Comparison of ENCODE assay signal across 14 mouse cellular contexts in genomic region chr7:79572191-79572818, GRCm38 (mm10). TPM values are rescaled to one million over a fixed set of nuclear protein-coding genes. Genes with fewer than 3 reads are reported as not detected.
DNase-seq lines count a peak whose midpoint lies in the region; ATAC-seq lines count a peak whose summit lies in the region.
"Had no signal": no experiment of that assay in that cellular context is flagged by ENCODE, and none has a peak within 500 bp of the region (broad histone marks: within the 10 kb centered on the region; RNA-seq: fewer than 3 reads in every experiment).

No protein-coding gene starts in this region.

- peaks cover 41% of the 10 kb centered on the region for H3K27me3 ChIP-seq in lung, embryonic 15.5 days
- 0 out of 2 replicates have a peak, but pooled peaks cover 2% of the 10 kb centered on the region for H3K27me3 ChIP-seq in hindbrain, embryonic 11.5 days (ENCODE audit: control insufficient read depth, insufficient read depth, low read length)
- H3K27me3 ChIP-seq in midbrain, embryonic 16.5 days (ENCODE audit: control insufficient read depth, insufficient read depth, low read depth, low read length) = peaks cover 4% of the 10 kb centered on the region; the same call in 1 of the 2 replicates

- peak; percentile 65 to 77 for DNase-seq in cerebellum, postnatal 10 days
- DNase-seq in cerebellum, adult 11 months = no peak
- DNase-seq in lung, postnatal 10 days = no peak
- peak; percentile 53 for DNase-seq in hindbrain, embryonic 11.5 days (ENCODE audit: low spot score)
- DNase-seq in heart, postnatal 10 days = no peak
- DNase-seq in cerebellum, adult 8-10 months = no peak
- DNase-seq: cerebellum, adult 11-12 months; heart, postnatal 36 days; kidney, postnatal 10 days; lung, postnatal 14 days; thymus, postnatal 25 days had no signal

- intact Hi-C loops in heart, postnatal 10 days (cut with DNase I) = no loop called here

- H3K27ac ChIP-seq in lung, embryonic 15.5 days = no peak overlapping the region
- peak overlapping the region; percentile 74 for H3K27ac ChIP-seq in hindbrain, embryonic 11.5 days (ENCODE audit: low read depth, low read length)
- H3K27ac ChIP-seq in midbrain, embryonic 16.5 days (ENCODE audit: low read length) = peak overlapping the region; percentile 53
- H3K27ac ChIP-seq: limb, embryonic 15.5 days had no signal

- no peaks in the 10 kb centered on the region for H3K36me3 ChIP-seq in lung, embryonic 15.5 days
- no peaks in the 10 kb centered on the region for H3K36me3 ChIP-seq in hindbrain, embryonic 11.5 days (ENCODE audit: control insufficient read depth, insufficient read depth, low read length)
- H3K36me3 ChIP-seq in midbrain, embryonic 16.5 days (ENCODE audit: control insufficient read depth, insufficient read depth, low read length) = no peaks in the 10 kb centered on the region
- H3K36me3 ChIP-seq: limb, embryonic 15.5 days had no signal

- no peaks in the 10 kb centered on the region for H3K9me3 ChIP-seq in lung, embryonic 15.5 days
- H3K9me3 ChIP-seq in hindbrain, embryonic 11.5 days (ENCODE audit: control insufficient read depth, low read length) = no peaks in the 10 kb centered on the region
- no peaks in the 10 kb centered on the region for H3K9me3 ChIP-seq in midbrain, embryonic 16.5 days (replicated peaks; ENCODE audit: control insufficient read depth, low read length, poor library complexity, severe bottlenecking)
- H3K9me3 ChIP-seq: limb, embryonic 15.5 days had no signal

- H3K4me1 ChIP-seq in lung, embryonic 15.5 days = 0 out of 2 replicates have a peak, but pooled peaks cover 3% of the 10 kb centered on the region
- peaks cover 8% of the 10 kb centered on the region for H3K4me1 ChIP-seq in hindbrain, embryonic 11.5 days (replicated peaks; ENCODE audit: control insufficient read depth, insufficient read depth, low read length)
- H3K4me1 ChIP-seq in midbrain, embryonic 16.5 days (ENCODE audit: control insufficient read depth, insufficient read depth, low read length) = peaks cover 2% of the 10 kb centered on the region; the same call in 1 of the 2 replicates

- WGBS in lung, embryonic 15.5 days = 66% methylated on average over 19 of the region's 19 CpGs
- WGBS in hindbrain, embryonic 11.5 days = 49% methylated on average over 16 of the region's 19 CpGs
- WGBS in midbrain, embryonic 16.5 days = 32% methylated on average over 19 of the region's 19 CpGs

- no peak overlapping the region for H3K4me3 ChIP-seq in lung, embryonic 15.5 days
- no peak overlapping the region for H3K4me3 ChIP-seq in hindbrain, embryonic 11.5 days (ENCODE audit: low read depth, low read length)
- H3K4me3 ChIP-seq in midbrain, embryonic 16.5 days (ENCODE audit: low read depth, low read length) = no peak overlapping the region
- H3K4me3 ChIP-seq: limb, embryonic 15.5 days had no signal

- 0 out of 2 replicates have a peak, but pooled peaks have one; percentile 31 for ATAC-seq in lung, embryonic 15.5 days (ENCODE audit: borderline replicate concordance, extremely low read depth, low FRiP score, low TSS enrichment)
- peak; percentile 79 for ATAC-seq in hindbrain, embryonic 11.5 days (ENCODE audit: low FRiP score)
- peak; percentile 81 for ATAC-seq in midbrain, embryonic 16.5 days

- H3K4me2 ChIP-seq in lung, embryonic 15.5 days = no peak overlapping the region
- H3K4me2 ChIP-seq in hindbrain, embryonic 11.5 days (replicated peaks; ENCODE audit: low read depth, low read length) = 0 out of 2 replicates have a peak overlapping the region, but pooled peaks have one; percentile 1
- H3K4me2 ChIP-seq in midbrain, embryonic 16.5 days (ENCODE audit: low read length) = no peak overlapping the region
- H3K4me2 ChIP-seq: limb, embryonic 15.5 days had no signal

- H3K9ac ChIP-seq in lung, embryonic 15.5 days = no peak overlapping the region
- H3K9ac ChIP-seq in hindbrain, embryonic 11.5 days (ENCODE audit: low read depth, low read length) = 0 out of 2 replicates have a peak overlapping the region, but pooled peaks have one; percentile 15
- no peak overlapping the region for H3K9ac ChIP-seq in midbrain, embryonic 16.5 days (ENCODE audit: low read depth, low read length)
- H3K9ac ChIP-seq: limb, embryonic 15.5 days had no signal

RNA-seq across cellular contexts. Expression of gene Rhcg, which starts 45.2 kb away (rescaled TPM):
- polyA plus RNA-seq in lung, embryonic 15.5 days (2015; fragmentation: Nextera tagmentation; extraction: Ambion mirVana) = 0.17 TPM in 1 of 2 replicates, not detected in the other
- 1.4 and 2.7 TPM in 2 replicates for polyA plus RNA-seq in hindbrain, embryonic 11.5 days (2014; fragmentation: Nextera tagmentation; extraction: Ambion mirVana)
- 2.3 and 4.3 TPM in 2 replicates for polyA plus RNA-seq in midbrain, embryonic 16.5 days (2015; fragmentation: Nextera tagmentation; extraction: Ambion mirVana)
- total RNA-seq in heart, postnatal 10 days (2021) = under 1 TPM in 1 of 2 experiments, not detected in 1; 0.26 TPM
- total RNA-seq: heart, postnatal 36 days had no signal
- polyA plus RNA-seq: limb, embryonic 15.5 days had no signal

Comparison
In these comparisons a context has a peak if more than half of its experiments do, and no peak if none do; other contexts are left out.
1. DNase-seq: peak in cerebellum, postnatal 10 days (2 of 2) and hindbrain, embryonic 11.5 days (single experiment); none in cerebellum, adult 11 months (single experiment), lung, postnatal 10 days (single experiment), heart, postnatal 10 days (0 of 2) and cerebellum, adult 8-10 months (single experiment).
2. ATAC-seq: peak in every context shown above with its lines; median percentile 81 in midbrain, embryonic 16.5 days; 79 in hindbrain, embryonic 11.5 days; 31 in lung, embryonic 15.5 days.